Mouse (Mus musculus) kidney, postnatal 14 days (tissue): ENCODE measurements around the gene Myod1.

ENCODE experiments used
- DNase-seq: peaks from one replicate; pipeline ENCODE4 v3.0.0; 2022; ENCODE audit warnings: mixed read lengths

Myod1 gene

DNA sequence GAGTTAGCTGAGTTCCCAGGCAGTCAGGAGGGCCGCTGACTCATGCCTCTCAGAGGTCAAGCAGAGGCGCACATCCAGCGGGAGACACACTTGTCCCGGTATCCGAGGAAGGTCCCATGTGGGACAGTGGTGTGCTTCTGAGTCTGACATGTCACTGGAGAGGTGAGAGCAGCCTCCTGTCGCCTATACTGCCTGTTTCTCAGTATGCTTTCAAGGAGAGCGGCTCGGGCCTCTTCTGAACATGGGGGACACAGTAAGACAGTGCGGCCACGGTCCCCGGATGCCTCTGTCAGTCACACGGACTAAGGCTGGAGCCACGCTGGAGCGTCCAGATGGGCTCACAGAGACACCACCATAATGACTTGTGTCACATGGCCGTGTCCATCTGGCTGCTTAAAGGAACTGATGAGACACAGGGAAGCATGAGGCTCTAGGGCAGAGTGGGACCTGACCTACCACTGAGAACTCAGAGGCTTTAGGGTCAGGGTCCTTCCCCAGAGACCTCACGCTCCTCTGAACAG, 41.9 kb downstream of the Myod1 start:
- DNase-seq = no peak

DNA sequence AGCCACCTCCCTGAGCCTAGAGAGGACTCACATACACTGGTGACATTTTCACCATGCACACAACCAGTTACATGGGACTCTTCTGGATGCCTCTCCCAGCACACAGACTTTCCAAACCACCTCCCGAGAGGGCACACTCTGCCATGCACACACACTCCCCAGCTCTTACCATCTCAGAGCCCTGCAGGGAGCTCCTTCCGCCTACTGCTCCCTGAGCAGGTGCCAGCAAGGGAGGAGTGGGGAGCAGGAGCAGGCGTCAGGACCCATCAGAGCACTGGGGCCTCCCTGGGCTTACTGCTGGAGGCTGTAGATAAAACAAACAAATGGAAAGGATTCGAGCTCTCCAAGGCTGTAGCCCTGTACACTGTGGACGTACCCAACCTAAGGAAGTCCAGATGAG, 45.3 kb downstream of the Myod1 start:
- DNase-seq = no peak

DNA sequence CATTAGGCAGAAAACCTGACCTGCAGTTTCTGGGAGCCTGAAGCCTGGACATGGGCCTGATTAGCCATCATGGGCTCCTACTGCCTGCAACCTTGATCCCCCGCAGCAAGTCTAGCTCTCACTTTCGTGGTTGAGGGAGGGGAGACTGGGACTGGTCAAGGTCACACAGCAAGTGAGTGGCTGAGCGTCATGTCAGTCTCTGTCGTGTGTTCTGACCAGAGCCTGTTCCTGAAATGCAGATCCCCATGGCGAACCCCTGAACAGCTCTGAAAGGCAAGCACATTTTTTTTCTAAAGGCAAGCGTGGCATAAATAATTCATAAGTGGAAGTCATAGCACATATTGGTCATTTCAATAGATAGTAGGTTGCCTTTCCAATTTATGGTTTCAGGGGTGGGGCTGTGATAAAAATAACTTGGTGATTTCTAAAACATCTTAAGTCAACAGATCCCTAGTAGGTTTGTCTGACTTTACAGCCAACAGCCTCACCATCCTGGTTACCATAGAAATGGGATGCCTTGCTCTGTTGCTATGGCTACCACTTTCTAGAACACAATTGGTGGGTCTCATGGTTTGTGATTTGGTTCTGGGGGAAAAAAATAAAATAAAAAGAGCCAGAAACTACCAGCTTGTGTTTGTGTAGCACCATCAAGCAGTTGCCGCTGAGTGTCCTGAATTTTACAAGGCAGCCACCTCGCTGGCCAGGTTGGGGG, 45.9 kb downstream of the Myod1 start:
- DNase-seq = no peak

DNA sequence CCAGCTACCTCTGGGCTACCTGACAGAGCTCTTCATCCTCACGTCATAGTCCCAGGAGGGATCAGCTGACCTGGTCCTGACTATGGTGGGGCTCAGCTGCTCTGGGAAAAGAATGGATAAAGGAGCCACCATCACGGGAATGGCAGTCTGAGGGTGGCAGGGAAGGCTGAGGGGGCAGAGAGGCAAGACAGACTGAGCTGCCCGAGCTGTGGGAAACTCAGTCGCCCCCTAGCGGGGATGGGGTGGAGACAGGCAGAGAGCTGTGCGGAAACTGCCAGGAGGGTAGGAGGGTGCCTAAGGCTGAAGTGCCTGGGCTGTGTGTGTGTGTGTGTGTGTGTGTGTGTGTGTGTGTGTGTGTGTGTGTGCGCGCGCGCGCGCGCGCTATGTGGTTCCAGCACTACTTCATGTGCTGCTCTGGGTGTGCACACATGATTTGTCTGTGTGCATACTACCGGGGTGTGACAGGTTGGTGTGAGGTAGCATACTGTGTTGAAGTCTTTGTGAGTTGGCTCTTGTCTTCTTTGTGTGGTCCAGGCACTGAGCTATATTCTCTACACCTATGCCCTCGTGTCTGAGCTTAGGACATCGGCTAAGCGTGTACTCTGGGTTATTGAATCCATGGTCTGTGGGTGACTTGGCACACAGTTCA, 46.6 kb downstream of the Myod1 start:
- DNase-seq = peak; percentile 15

GRCm38 (mm10) chr7:46423951-46424350, 47.7 kb downstream of the Myod1 start:
- no peak for DNase-seq

DNA sequence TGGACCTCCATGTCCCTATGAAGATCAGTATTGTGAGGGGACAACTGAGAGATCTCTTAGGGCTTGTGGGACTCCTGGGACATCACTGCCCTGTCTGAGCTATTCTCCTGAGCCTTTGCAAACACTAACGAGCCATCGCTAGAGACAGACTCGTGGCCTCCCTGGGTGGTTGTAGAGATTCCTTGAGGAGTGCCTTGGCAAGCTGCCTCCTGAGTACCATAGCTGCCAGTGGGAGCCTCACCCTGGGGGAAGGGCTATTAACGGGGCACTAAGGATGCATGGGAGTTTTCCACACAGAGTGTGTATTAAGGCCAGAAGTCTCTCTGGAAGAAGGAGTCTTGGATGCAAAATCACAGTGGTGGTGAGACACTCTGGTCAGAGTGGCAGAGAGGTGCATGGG, 48.7 kb downstream of the Myod1 start:
- no peak for DNase-seq
